11 mouse cellular contexts compared by ENCODE assay signal in genomic region chr8:106633361-106634158, GRCm38 (mm10). TPM values are rescaled to one million over a fixed set of nuclear protein-coding genes. Genes with fewer than 3 reads are reported as not detected.
DNase-seq lines count a peak whose midpoint lies in the region; ATAC-seq and TF ChIP-seq lines count a peak whose summit lies in the region.
"Had no signal": no experiment of that assay in that cellular context is flagged by ENCODE, and none has a peak within 500 bp of the region (broad histone marks: within the 10 kb centered on the region; RNA-seq: fewer than 3 reads in every experiment).

No protein-coding gene starts in this region.

- H3K4me2 ChIP-seq in lung, postnatal 0 days (replicated peaks; ENCODE audit: low read depth, low read length) = no peak overlapping the region
- peak overlapping the region; percentile 4; the same call in 1 of the 2 replicates for H3K4me2 ChIP-seq in liver, embryonic 16.5 days (ENCODE audit: low read depth, low read length)
- H3K4me2 ChIP-seq in hindbrain, embryonic 11.5 days (replicated peaks; ENCODE audit: low read depth, low read length) = no peak overlapping the region
- H3K4me2 ChIP-seq in hindbrain, embryonic 12.5 days (replicated peaks) = no peak overlapping the region

- H3K27ac ChIP-seq in lung, postnatal 0 days (ENCODE audit: low read length) = no peak overlapping the region
- H3K27ac ChIP-seq in kidney, adult 2 months (ENCODE audit: insufficient read depth, low read depth, low read length) = peak overlapping the region; percentile 65
- peak overlapping the region; percentile 16; the same call in 1 of the 2 replicates for H3K27ac ChIP-seq in liver, embryonic 16.5 days (ENCODE audit: low read length)
- H3K27ac ChIP-seq in hindbrain, embryonic 11.5 days (ENCODE audit: low read depth, low read length) = no peak overlapping the region
- H3K27ac ChIP-seq in hindbrain, embryonic 12.5 days = no peak overlapping the region
- H3K27ac ChIP-seq: heart, embryonic 10.5 days had no signal

- TF ChIP-seq EP300 in lung, postnatal 0 days (IDR thresholded peaks at IDR 0.05) = no peak

- 54% methylated on average over 17 of the region's 17 CpGs for whole genome bisulfite sequencing in lung, postnatal 0 days
- WGBS in kidney, adult 2 months = 51% methylated on average over 17 of the region's 17 CpGs
- WGBS in liver, embryonic 16.5 days (ENCODE audit: insufficient replicate concordance) = 27% methylated on average over 17 of the region's 17 CpGs
- 76% methylated on average over 17 of the region's 17 CpGs for WGBS in hindbrain, embryonic 11.5 days
- WGBS in hindbrain, embryonic 12.5 days = 74% methylated on average over 17 of the region's 17 CpGs

- H3K27me3 ChIP-seq in lung, postnatal 0 days (replicated peaks; ENCODE audit: insufficient read depth, low read length) = no peaks in the 10 kb centered on the region
- no peaks in the 10 kb centered on the region for H3K27me3 ChIP-seq in kidney, adult 2 months (replicated peaks; ENCODE audit: control insufficient read depth, insufficient read depth, low read length)
- H3K27me3 ChIP-seq in liver, embryonic 16.5 days (ENCODE audit: control insufficient read depth, insufficient read depth, low read depth, low read length) = no peaks in the 10 kb centered on the region
- no peaks in the 10 kb centered on the region for H3K27me3 ChIP-seq in hindbrain, embryonic 11.5 days (ENCODE audit: control insufficient read depth, insufficient read depth, low read length)
- H3K27me3 ChIP-seq in hindbrain, embryonic 12.5 days = 0 out of 2 replicates have a peak, but pooled peaks cover 4% of the 10 kb centered on the region

- peak; percentile 62 for ATAC-seq in lung, postnatal 0 days
- ATAC-seq in liver, embryonic 16.5 days (ENCODE audit: low read depth) = peak; percentile 86
- ATAC-seq in hindbrain, embryonic 11.5 days (ENCODE audit: low FRiP score) = no peak
- no peak for ATAC-seq in hindbrain, embryonic 12.5 days (ENCODE audit: low FRiP score)

- TF ChIP-seq CTCF in lung, postnatal 0 days (IDR thresholded peaks at IDR 0.05) = no peak
- TF ChIP-seq CTCF in kidney, adult 2 months (conservative IDR thresholded peaks at IDR 0.05; ENCODE audit: insufficient read depth, insufficient read length, low read depth, low read length) = no peak

- no peak overlapping the region for H3K9ac ChIP-seq in lung, postnatal 0 days (replicated peaks; ENCODE audit: low read depth)
- H3K9ac ChIP-seq in liver, embryonic 16.5 days (ENCODE audit: low read depth, low read length) = no peak overlapping the region
- H3K9ac ChIP-seq in hindbrain, embryonic 11.5 days (ENCODE audit: low read depth, low read length) = no peak overlapping the region
- no peak overlapping the region for H3K9ac ChIP-seq in hindbrain, embryonic 12.5 days

- H3K4me3 ChIP-seq in lung, postnatal 0 days (ENCODE audit: low read depth, low read length) = no peak overlapping the region
- no peak overlapping the region for H3K4me3 ChIP-seq in kidney, adult 2 months (ENCODE audit: insufficient read depth, low read depth, low read length)
- no peak overlapping the region for H3K4me3 ChIP-seq in liver, embryonic 16.5 days (ENCODE audit: low read depth, low read length)
- no peak overlapping the region for H3K4me3 ChIP-seq in hindbrain, embryonic 11.5 days (ENCODE audit: low read depth, low read length)
- no peak overlapping the region for H3K4me3 ChIP-seq in hindbrain, embryonic 12.5 days
- H3K4me3 ChIP-seq: heart, embryonic 10.5 days had no signal

- no peak for TF ChIP-seq POLR2A in kidney, adult 2 months (IDR thresholded peaks at IDR 0.05; ENCODE audit: low read depth, low read length)

- peaks cover 8% of the 10 kb centered on the region for H3K4me1 ChIP-seq in lung, postnatal 0 days (ENCODE audit: insufficient read depth, low read depth, low read length)
- peaks cover 31% of the 10 kb centered on the region for H3K4me1 ChIP-seq in kidney, adult 2 months (ENCODE audit: control insufficient read depth, insufficient read depth, low read length)
- H3K4me1 ChIP-seq in liver, embryonic 16.5 days (ENCODE audit: control insufficient read depth, low read depth, low read length) = peaks cover 11% of the 10 kb centered on the region
- no peaks in the 10 kb centered on the region for H3K4me1 ChIP-seq in hindbrain, embryonic 11.5 days (replicated peaks; ENCODE audit: control insufficient read depth, insufficient read depth, low read length)
- 0 out of 2 replicates have a peak, but pooled peaks cover 10% of the 10 kb centered on the region for H3K4me1 ChIP-seq in hindbrain, embryonic 12.5 days

- H3K36me3 ChIP-seq in lung, postnatal 0 days (ENCODE audit: insufficient read depth, low read length) = no peaks in the 10 kb centered on the region
- H3K36me3 ChIP-seq in kidney, adult 2 months (ENCODE audit: control insufficient read depth, insufficient read depth, low read length) = no peaks in the 10 kb centered on the region
- H3K36me3 ChIP-seq in liver, embryonic 16.5 days (ENCODE audit: control insufficient read depth, insufficient read depth) = no peaks in the 10 kb centered on the region
- no peaks in the 10 kb centered on the region for H3K36me3 ChIP-seq in hindbrain, embryonic 11.5 days (ENCODE audit: control insufficient read depth, insufficient read depth, low read length)
- no peaks in the 10 kb centered on the region for H3K36me3 ChIP-seq in hindbrain, embryonic 12.5 days
- H3K36me3 ChIP-seq: heart, embryonic 10.5 days had no signal

- H3K9me3 ChIP-seq in lung, postnatal 0 days (ENCODE audit: low read length) = no peaks in the 10 kb centered on the region
- no peaks in the 10 kb centered on the region for H3K9me3 ChIP-seq in liver, embryonic 16.5 days (replicated peaks; ENCODE audit: control insufficient read depth, low read length)
- H3K9me3 ChIP-seq in hindbrain, embryonic 11.5 days (ENCODE audit: control insufficient read depth, low read length) = no peaks in the 10 kb centered on the region
- H3K9me3 ChIP-seq in hindbrain, embryonic 12.5 days (replicated peaks) = no peaks in the 10 kb centered on the region
- H3K9me3 ChIP-seq: heart, embryonic 10.5 days had no signal

- DNase-seq in lung, postnatal 0 days (ENCODE audit: low spot score) = peak; percentile 52
- no peak for DNase-seq in lung, adult 18-20 months
- DNase-seq in kidney, adult 2 months = peak; percentile 90
- DNase-seq in thymus, postnatal 14 days = peak; percentile 65
- DNase-seq in hindbrain, embryonic 11.5 days (ENCODE audit: low spot score) = no peak
- no peak for DNase-seq in retina, postnatal 1 day
- DNase-seq: B cell, adult 2 months; right cerebral cortex, postnatal 4 days had no signal

RNA-seq across cellular contexts. Expression of gene Cdh1, which starts 30.4 kb away (rescaled TPM):
- polyA plus RNA-seq in lung, postnatal 0 days (2015; fragmentation: Nextera tagmentation; extraction: Ambion mirVana) = 88.2 and 106 TPM in 2 replicates
- 68.7 and 81.7 TPM in 2 replicates for polyA plus RNA-seq in kidney, adult 2 months (2012; rRNA removed)
- 22.9 and 26.5 TPM in 2 replicates for polyA plus RNA-seq in liver, embryonic 16.5 days (2015; fragmentation: Nextera tagmentation; extraction: Ambion mirVana)
- 6.0 and 6.7 TPM in 2 replicates for polyA plus RNA-seq in hindbrain, embryonic 11.5 days (2014; fragmentation: Nextera tagmentation; extraction: Ambion mirVana)
- 6.9 and 9.2 TPM in 2 replicates for polyA plus RNA-seq in hindbrain, embryonic 12.5 days (2016; fragmentation: Nextera tagmentation; extraction: Ambion mirVana)

RNA-seq across cellular contexts. Expression of gene Tango6, which starts 49.3 kb away (rescaled TPM):
- 3.5 and 3.7 TPM in 2 replicates for polyA plus RNA-seq in lung, postnatal 0 days (2015; fragmentation: Nextera tagmentation; extraction: Ambion mirVana)
- 6.1 TPM in 2 replicates for polyA plus RNA-seq in kidney, adult 2 months (2012; rRNA removed)
- polyA plus RNA-seq in liver, embryonic 16.5 days (2015; fragmentation: Nextera tagmentation; extraction: Ambion mirVana) = 3.4 TPM in 2 replicates
- 6.2 and 7.2 TPM in 2 replicates for polyA plus RNA-seq in hindbrain, embryonic 11.5 days (2014; fragmentation: Nextera tagmentation; extraction: Ambion mirVana)
- polyA plus RNA-seq in hindbrain, embryonic 12.5 days (2016; fragmentation: Nextera tagmentation; extraction: Ambion mirVana) = 10.3 and 10.8 TPM in 2 replicates

Comparison
In these comparisons a context has a peak if more than half of its experiments do, and no peak if none do; other contexts are left out.
1. DNase-seq: peak in lung, postnatal 0 days (single experiment), kidney, adult 2 months (single experiment) and thymus, postnatal 14 days (single experiment); none in lung, adult 18-20 months (0 of 2), hindbrain, embryonic 11.5 days (single experiment) and retina, postnatal 1 day (single experiment).
2. ATAC-seq: peak in lung, postnatal 0 days (single experiment) and liver, embryonic 16.5 days (single experiment); none in hindbrain, embryonic 11.5 days (single experiment) and hindbrain, embryonic 12.5 days (single experiment).
3. H3K27ac ChIP-seq: peak in kidney, adult 2 months (single experiment) and liver, embryonic 16.5 days (single experiment); none in lung, postnatal 0 days (single experiment), hindbrain, embryonic 11.5 days (single experiment) and hindbrain, embryonic 12.5 days (single experiment).